Mouse (Mus musculus): ENCODE results near the gene Coq10b.

- TF ChIP-seq CTCF (IDR thresholded peaks at IDR 0.05; ENCODE audit: low read depth, low read length) (no peak), GATA1 (IDR thresholded peaks at IDR 0.05; ENCODE audit: borderline replicate concordance, low read length) (no peak)
Observed at GRCm38 (mm10) chr1:55025656-55026430, 26.7 kb upstream of the Coq10b start.
